Mouse (Mus musculus): Measurements from ENCODE around the gene Gm10778.
A peak's percentile ranks its signal among the peaks of the same experiment; 100 is the strongest.

Gene Gm10778

DNA sequence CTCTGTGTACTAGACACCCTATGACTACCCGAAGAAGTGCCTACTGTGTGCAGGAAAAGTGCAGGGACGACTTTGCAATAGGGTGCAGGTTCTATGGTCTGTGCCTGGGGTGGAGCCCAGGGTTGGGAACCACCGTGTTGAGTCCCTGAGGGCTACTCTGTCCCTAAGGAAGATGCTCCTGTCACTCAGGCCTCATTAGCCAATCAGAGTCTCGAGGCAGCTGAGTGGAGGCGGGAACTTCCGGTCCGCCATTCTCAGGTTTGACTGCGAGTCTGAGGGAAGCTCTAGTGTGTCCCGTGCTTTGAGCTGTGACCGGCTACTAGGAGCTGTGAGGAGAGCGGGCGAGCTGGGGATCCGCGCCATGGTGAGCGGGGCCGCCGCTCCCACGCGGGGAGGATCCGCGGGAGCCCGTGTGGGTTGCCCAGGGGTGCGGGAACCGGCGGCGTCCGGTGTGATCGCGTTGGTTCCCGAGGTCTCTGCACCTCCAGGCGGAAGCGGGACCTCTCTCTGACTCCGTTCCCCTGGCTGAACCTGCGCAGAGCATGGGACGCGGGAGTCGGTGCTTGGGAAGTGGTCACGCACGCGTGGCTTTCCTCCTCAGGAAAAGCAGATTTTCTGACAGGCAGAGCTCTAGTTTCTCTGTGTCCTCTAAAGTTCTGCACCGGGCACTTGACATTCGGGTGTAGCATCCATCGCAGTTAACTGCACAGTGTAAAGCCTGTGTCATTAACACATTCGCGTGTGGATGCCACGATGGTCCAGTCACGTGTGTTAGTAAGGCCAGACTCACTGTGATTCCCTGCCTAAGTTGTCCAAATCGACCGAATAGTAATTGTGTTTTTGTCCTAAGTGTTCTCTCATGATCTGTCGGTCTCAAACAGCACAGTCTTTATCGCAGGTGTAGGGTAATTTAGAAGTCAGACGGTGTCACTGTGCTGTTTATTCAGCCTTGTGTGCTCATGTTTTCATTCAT is at the start of gene Gm10778:
Gene Gm10778 (plus strand): TSS at position 257 of the 973 bp plus-strand sequence.
- peak; percentile 83 for DNase-seq (ENCODE audit: low spot score)

DNA sequence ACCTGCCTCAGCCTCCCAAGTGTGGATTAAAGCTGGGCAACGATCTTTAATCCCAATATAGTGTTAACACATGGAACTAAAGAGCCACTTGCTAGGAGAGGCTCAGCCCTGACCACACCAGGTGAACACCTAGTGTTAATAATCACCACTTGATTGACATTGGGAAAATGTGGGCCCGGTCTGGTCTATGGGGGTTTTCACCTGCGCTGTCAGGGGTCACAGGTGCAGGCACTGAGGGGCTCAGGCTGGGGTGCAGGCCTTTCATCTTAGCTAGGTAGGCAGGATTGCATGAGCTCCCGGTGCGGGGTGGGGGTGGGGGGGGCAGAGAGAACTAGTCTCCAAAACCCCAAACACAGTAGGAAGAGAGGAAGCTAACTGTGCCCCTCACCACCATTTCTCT is 49.2 kb upstream of the Gm10778 start:
- no peak for DNase-seq (ENCODE audit: low spot score)

DNA sequence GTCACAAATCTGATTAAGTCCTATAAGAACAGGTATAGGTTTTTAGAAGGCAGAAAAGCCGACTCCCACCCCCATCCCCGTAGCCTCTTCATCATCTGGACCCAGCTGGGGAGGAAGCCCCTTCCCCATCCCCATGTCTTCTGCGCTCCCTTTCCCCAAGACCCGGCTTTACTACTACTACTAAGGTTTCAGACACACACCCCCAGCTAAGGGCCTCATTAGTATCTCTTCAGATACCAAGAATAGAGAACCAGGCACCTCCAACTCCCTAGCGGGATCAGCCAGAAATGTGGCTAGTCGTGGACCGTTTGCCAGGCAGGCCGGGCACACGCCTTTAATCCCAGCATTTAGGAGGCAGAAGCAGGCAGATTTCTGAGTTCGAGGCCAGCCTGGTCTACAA is 48.8 kb upstream of the Gm10778 start:
- no peak for DNase-seq (ENCODE audit: low spot score)

DNA sequence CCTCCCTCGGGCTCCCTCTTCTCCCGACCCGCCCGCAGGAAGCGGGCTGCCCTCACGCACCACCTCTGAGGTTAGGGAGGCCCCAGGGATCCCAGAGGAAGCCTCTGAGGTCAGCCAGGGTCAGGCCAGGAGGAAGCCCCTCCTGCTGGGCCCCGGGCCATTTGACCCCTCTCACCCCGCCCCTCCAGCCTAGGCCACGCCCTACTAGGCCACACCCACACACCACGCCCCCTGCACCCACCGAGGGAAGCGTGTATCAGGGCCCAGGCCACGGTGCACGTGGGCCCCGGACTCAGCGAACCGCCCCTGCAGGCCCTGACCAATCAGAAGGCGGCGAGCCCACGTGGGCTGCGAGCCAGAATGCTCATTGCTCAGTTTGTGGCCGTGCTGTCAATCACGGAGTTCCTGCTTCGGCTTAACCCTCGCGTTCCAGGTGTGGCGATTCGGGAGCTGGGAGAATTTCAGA is 48.1 kb upstream of the Gm10778 start, which contains the start of gene Tle6:
Gene Tle6 (minus strand): TSS at position 336 of the 466 bp plus-strand sequence.
- DNase-seq (ENCODE audit: low spot score) = peak; percentile 77

DNA sequence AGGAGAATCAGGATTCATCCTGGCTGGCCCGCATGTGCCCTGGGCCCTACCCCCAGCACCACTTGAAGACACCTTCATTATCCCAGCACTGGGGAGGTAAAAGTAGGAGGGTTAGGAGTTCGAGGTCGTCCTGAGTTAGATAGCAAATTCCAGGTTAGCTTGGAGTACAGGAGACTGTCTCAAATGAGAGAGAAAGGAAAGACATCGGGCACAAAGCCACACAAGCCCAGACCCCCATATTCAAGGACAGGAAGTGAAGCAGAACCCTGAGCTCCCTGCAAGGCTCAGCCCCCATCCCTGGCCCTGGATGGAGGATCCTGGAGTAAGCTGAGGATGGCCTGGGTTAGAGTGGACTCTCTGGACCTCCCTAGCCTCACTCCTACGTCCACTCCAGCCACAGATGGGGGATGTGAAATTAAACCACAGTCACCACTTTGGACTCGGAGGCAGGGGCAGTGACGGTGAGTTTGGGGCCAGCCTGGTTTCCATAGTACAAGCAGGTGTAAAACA is 47.4 kb upstream of the Gm10778 start:
- DNase-seq (ENCODE audit: low spot score) = no peak

DNA sequence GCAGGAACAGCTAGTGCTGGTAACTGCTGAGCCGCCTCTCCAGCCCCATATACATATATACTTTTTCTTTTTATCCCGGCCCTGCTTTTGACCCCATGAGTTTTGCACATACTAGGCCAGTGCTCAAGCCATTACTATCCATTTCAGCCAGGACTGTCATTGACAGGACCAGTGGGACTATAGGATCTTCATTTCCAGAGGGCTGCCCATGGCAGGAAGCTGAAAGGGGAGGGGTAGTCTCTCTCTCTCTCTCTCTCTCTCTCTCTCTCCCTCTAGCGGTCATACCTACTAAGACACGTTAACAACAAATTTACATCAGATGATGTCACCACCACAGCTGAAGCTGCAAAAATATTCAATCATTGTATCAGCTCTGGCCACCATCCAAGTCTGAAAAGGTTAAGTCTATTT is 46.1 kb upstream of the Gm10778 start:
- DNase-seq (ENCODE audit: low spot score) = no peak

DNA sequence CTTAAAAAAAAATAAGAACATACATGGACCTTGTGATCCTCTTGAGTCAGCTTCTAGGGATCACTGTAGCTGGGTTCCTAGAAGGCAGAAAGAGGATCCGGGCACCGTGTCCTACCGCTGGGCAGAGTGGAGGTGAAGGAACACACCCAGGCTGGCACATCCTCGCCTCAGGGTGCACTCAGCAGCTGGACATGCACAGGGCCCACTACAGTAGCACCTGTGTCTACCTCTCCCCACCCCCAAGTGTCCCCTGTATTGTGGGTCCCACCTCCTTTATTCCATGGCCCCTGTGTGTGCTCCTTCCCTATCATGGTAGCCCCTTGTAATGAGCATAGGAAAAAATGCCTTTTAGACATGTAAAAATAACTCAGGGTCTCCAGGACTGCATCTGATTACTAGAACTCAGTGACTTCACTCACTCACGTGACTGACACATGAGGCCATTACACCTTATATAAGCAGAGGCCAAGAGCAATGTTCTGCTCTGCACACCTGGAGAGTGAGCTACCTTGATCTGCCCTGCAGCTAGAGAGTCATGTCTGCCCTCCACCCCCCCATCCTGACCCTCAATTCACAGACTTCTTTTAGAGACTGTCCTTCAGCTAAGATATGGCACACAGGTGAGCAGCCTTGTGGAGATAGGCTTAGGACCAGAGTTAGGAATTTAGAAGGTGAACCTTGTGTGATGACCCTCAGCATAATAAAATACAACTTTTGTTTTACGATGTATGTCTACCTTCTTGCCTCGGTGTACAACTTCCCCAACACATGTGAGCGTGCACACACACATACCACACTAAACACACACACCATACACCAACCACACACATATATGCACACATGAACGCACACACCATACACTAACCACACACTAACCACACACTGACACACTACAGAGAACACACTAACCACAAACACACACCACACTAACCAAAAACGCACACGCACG is 44.6 kb upstream of the Gm10778 start:
- DNase-seq (ENCODE audit: low spot score) = no peak

DNA sequence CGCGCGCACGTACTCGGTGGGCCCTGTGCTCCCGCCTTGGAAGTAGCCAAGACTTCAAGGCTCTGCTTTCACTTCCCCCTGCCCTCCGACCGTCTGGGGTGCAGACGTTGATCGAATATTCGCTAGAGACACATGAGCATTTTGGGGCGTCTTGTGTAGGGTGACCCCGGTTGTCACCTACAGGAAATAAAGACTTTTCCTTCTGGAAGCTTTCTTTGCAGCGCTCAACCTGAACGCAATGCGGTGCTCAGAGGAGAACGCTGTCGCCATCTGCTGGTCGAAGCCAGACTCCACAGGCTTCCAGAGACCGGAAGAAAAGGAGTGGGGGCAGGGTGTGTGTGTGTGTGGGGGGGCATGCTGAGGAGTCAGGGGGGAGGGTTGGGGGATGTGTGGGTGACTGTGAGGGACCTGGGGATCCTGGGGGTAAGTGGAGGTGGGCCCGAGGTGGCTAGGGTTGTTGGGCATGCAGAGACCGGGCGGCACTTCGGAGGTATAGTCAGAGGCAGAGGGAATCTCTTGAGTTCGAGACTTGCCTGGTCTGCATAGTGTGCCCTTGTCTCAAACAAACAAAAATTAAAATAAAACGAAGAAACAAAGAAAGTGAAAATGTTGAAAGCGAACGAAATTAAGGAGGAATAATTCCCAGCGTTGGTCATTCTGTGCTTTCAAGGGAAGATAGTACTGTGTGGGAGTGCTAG is 43.7 kb upstream of the Gm10778 start:
- peak; percentile 73 for DNase-seq (ENCODE audit: low spot score)

DNA sequence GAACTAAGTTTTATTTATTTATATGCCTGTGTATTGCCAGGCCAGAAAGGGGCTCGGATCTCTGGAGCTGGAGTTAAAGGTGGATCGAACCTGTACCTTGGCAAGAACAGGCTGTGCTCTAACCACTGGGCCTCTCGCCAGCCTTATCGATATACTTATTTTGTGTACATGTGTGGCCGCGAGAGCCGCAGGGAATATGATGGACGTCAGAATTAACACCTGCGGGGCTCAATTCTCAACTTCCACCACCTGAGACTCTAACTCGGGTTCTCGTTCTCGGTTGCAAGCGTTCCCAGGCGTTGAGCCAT is 43.2 kb upstream of the Gm10778 start:
- DNase-seq (ENCODE audit: low spot score) = no peak

DNA sequence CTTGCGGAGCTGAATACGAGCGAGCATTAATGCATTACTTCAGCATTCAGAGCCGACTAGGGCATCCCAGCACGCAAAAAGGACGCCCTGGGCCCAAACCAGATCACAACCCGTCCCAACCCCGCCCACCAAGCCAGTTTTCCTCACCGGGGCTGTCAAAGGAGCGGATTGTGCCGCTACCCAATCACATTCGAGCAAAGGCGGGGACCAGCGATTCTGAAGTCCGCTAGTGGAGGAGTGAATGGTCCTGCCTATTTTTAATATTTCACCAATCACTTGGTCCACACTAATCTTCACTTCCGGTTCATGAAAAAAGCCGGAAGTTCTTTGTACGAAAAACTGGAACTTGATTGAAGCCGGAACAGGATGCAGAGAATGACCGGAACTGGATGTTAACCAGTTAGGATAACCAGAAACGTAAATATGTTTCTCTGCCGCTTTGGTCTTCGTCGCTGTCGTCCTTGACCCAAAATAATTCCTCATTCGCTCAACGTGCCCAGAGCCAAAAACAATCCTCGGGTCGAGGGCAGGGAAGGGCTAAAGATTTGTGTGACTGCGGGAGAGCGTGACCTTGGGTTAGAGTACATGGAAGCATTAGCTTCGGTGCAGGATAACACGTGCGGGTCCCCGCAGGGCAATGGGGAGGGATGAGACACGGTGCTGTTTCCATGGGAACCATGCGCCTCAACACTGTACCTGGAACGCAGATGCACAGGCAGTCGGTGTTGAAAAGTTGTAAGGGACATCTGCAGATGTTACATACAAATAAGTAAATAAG is 42.7 kb upstream of the Gm10778 start, which contains the start of gene BC025920:
Gene BC025920 (plus strand): TSS at position 297 of the 778 bp plus-strand sequence.
- DNase-seq (ENCODE audit: low spot score) = peak; percentile 84

DNA sequence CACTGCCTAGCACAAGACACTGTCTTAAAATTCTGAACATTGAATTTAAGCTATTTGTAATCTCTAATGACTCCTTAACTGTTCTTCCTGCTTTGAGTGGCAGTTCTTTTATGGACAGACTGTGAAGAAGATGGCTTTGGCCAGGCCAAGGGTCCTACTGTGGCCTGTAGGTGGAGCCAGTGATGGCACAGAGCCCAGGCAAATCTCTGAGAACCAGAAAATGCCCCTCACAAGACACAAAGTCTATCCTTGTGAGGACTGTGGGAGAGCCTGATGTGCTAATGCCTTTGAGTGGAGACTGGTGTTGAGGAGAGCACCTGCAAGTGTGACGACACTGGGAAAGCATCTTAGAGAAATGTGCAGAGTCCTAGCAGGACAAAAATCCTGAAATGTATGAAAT is 40.6 kb upstream of the Gm10778 start:
- DNase-seq (ENCODE audit: low spot score) = no peak

DNA sequence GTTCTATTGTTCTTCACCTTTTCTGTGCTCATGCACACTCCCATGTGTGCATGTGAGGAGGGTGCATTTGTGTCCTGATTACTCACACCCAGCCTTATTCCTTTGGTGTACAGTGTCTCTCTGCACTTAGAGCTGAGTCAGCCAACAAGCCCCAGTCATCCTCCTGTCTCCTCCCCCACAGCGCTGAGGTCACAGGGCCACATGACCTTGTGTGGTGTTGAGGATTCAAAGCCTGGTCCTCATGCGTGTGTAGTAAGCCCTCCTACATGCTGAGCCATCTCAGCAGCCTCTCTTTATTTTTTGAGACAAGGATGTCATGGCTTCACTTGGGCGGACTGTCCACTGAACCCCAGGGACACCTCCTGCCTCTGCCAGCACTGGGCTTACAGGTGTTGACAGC is 36.1 kb upstream of the Gm10778 start:
- DNase-seq (ENCODE audit: low spot score) = no peak

DNA sequence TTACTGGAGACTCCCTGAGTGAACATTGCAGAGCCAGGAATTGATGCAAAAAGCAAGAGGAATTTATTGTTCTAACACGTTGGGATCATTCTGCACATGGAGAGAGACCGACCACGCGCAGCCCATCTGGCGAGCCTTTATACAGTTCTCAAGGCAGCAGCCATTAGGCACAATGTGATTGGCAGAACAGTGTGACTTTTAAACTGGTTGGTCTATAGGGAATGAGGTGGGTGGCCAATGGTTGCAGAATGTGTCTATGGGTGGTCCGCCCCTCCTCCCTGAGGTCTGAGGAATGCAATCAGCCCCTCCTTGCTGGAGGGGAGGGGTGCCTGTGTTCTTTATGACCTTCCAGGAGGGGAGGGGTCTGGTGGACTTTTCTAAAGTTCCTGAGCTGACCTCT is 33.4 kb upstream of the Gm10778 start:
- DNase-seq (ENCODE audit: low spot score) = no peak

DNA sequence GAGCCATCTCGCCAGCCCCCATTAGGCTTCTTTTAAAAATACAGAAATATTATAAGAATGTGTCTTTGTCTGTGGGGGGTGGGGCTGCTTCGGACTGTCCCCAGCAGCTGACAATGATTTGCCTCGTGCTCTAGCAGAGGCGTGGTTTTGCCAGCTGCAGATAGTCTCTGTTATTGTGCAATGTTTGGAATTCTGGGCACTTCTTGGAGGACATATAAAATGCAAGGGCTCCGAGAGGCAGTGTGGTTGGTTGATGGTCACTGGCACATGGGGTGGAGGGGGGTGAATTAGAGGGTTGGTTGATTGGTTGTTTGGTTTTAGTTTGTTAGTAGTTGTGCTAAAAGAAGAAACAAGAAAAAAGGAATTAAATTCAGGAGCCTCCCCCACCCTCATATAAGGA is 28.9 kb upstream of the Gm10778 start:
- DNase-seq (ENCODE audit: low spot score) = no peak

DNA sequence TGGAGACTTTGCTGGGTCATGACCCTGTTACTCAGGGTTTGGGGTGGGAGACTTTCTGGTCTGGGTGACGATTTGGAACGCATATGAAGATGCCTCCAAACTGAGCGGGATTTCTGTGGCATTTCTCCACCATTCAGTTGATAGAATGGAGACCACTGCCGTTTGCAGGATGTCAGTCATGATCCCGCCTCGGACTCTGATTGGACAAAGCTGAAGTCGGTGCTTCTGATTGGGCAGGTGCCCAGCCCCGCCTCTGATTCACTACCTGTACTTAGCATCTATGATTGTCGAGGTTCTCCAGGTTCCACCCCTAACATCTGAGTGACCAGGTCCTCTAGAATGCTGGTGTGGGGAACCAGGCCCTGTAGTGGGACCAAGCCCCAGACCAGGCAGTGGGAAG is 28.1 kb upstream of the Gm10778 start:
- no peak for DNase-seq (ENCODE audit: low spot score)

DNA sequence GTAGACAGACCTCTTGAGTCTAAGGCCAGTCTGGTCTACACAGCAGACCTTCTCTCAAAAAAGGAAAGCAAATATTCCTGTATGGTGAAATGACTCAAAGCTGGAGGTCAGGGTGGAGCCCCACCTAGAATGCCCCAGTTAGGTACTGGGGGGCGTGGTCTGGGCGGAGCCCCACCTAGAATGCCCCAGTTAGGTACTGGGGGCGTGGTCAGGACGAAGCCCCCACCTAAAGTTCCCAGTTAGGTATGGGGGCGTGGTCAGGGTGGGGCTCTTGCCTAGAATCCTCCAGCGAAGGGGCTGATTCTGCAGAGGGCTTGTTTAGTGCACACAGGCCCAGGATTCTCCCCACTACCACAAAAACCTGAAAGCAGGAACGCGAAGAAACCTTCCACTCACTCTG is 25.4 kb upstream of the Gm10778 start:
- DNase-seq (ENCODE audit: low spot score) = no peak

DNA sequence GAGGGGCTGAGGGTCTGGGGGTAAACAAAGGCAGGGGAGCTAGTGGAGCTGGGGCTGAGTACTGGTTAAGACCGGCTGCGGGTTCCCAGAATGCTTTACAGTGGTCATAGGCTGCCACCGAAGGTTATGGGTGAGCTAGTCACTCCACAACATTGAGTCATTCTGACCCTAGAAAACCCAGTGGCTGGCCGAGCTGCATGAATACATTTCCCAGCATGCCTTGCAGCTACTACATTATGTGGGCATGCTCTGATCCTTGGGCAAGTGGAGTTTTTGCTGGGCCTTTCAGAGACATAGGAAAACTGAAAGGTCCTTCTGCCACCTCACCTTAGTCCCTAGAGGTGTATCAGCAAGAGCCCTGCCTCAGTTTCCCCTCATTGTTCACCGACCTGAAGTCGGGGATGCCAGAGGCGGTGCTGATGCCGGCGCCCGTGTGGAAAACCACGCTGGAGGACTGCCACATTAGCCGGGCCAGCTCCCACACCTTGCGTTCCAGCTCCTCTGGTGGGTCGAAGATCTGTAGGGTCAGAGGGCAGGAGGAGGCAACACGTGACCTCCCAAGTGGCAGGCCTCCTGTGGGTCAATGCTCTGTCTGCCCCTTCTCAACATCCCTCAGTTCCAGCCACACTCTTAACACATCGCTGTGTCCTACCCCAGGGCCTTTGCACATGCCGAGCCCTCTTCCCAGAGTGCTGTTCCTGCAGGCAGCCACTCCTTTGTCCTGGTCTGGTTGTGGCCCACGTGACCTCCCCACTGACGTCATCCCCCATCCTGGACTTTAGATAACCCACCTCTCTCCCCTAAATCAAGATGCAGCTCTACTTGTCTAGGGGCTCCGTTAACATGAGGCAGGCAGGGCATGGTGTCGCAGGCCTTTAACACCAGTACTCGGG is 22.5 kb upstream of the Gm10778 start:
- no peak for DNase-seq (ENCODE audit: low spot score)

DNA sequence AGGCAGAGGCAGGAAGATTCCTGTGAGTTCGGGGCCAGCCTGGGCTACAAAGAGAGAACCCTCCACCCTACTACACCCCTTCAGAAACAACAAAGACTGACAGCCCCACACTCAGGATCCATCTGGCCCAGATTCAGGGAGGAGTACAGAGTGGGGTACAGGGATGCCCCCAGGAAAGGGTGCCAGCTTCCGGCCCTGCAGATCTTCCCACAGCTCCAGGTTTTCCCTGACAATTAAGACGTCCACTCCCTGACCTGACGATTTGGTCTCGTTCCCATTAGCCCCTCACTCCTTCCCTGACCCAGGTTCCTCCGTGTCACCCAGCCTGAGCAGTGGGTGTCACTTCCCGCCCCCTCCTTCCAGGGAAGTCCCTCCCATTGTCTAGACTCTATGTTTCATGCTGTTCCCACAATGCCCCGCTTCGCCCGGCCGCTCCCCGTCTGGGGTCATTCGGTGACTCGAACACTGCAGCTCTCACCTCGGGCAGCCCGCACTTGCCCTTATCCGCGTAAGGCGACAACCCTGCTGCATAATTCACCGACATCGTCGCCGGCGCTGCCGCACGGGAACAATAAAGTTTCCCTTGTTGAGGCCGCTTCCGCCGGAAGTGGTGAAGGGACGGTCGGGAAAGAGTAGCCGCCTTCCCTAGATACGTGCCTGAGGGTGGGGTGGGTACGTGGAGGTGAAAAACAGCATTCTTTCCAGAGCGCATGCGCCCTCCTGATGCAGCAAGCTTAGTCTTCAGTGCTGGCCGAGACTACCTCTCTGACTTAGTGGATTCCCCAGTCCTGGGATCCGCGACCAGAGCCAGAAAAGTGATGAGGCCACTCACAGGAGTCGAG is 21.6 kb upstream of the Gm10778 start, which contains the start of gene Sirt6:
Gene Sirt6 (minus strand): TSS at position 804 of the 842 bp plus-strand sequence.
- peak; percentile 83 for DNase-seq (ENCODE audit: low spot score)

DNA sequence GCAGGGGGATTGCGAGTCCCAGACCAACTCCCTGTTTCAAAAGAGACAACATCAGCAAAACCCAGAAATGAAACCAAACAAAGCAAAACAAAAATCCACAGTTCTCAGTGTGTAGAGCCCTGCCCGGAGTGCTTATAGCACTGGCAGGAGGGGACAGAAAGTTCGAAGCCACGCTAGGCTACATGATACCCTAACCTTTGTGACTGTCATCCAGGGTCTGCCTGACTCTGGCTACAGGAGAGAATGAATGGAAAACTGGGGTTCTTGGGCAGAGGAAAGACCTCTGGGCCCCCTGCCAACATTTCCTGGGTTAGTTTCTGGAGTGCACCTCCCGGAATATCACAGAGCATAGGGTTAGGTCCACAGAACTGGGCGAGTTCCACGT is 21.0 kb upstream of the Gm10778 start:
- DNase-seq (ENCODE audit: low spot score) = no peak
